In genomic region chr3:51997616-51998015, GRCm38 (mm10) we compare ENCODE assay signal across 26 mouse cellular contexts.
DNase-seq lines count a peak whose midpoint lies in the region; ATAC-seq and TF ChIP-seq lines count a peak whose summit lies in the region.
"Had no signal": no experiment of that assay in that cellular context is flagged by ENCODE, and none has a peak within 500 bp of the region (broad histone marks: within the 10 kb centered on the region; RNA-seq: fewer than 3 reads in every experiment).

No protein-coding gene starts in this region.

- TF ChIP-seq CTCF in forebrain, postnatal 0 days (IDR thresholded peaks at IDR 0.05; ENCODE audit: low read depth), result no peak

- H3K36me3 ChIP-seq in forebrain, embryonic 10.5 days (replicated peaks), result no peaks in the 10 kb centered on the region
- H3K36me3 ChIP-seq in forebrain, postnatal 0 days (ENCODE audit: insufficient read depth), result no peaks in the 10 kb centered on the region
- H3K36me3 ChIP-seq in megakaryocyte, embryonic 14.5 days (replicated peaks; ENCODE audit: low read length), result no peaks in the 10 kb centered on the region
- H3K36me3 ChIP-seq in neural tube, embryonic 13.5 days, result no peaks in the 10 kb centered on the region
- H3K36me3 ChIP-seq: embryonic facial prominence, embryonic 12.5 days; G1E; hindbrain, embryonic 15.5 days; limb, embryonic 15.5 days; liver, embryonic 15.5 days had no signal

- H3K9ac ChIP-seq in forebrain, postnatal 0 days, result no peak overlapping the region
- 0 out of 2 replicates have a peak overlapping the region, but pooled peaks have one; percentile 45 for H3K9ac ChIP-seq in neural tube, embryonic 13.5 days
- H3K9ac ChIP-seq: embryonic facial prominence, embryonic 12.5 days; hindbrain, embryonic 15.5 days; limb, embryonic 15.5 days; liver, embryonic 15.5 days had no signal

- H3K4me1 ChIP-seq in forebrain, embryonic 10.5 days, result peaks cover 34% of the 10 kb centered on the region
- peaks cover 11% of the 10 kb centered on the region; the same call in 1 of the 2 replicates for H3K4me1 ChIP-seq in forebrain, postnatal 0 days (ENCODE audit: insufficient read depth)
- H3K4me1 ChIP-seq in megakaryocyte, embryonic 14.5 days, result peaks cover 55% of the 10 kb centered on the region
- H3K4me1 ChIP-seq in neural tube, embryonic 13.5 days (replicated peaks), result peaks cover 24% of the 10 kb centered on the region
- H3K4me1 ChIP-seq: embryonic facial prominence, embryonic 12.5 days; limb, embryonic 15.5 days had no signal

- no peaks in the 10 kb centered on the region for H3K9me3 ChIP-seq in forebrain, embryonic 10.5 days
- no peaks in the 10 kb centered on the region for H3K9me3 ChIP-seq in forebrain, postnatal 0 days (ENCODE audit: low read length)
- no peaks in the 10 kb centered on the region for H3K9me3 ChIP-seq in megakaryocyte, embryonic 14.5 days
- H3K9me3 ChIP-seq in neural tube, embryonic 13.5 days, result no peaks in the 10 kb centered on the region
- H3K9me3 ChIP-seq: embryonic facial prominence, embryonic 12.5 days; forebrain, embryonic 13.5 days; G1E; hindbrain, embryonic 15.5 days; limb, embryonic 15.5 days; liver, embryonic 15.5 days had no signal

- no peak for DNase-seq in forebrain, embryonic 10.5 days (ENCODE audit: extremely low spot score, low spot score)
- DNase-seq in forebrain, postnatal 0 days, result no peak
- peak; percentile 15 to 18 for DNase-seq in B cell, adult 2 months
- DNase-seq in adrenal gland, postnatal 25 days, result no peak
- DNase-seq: cerebellum, adult 11-12 months; cerebellum, postnatal 10 days; gastrocnemius, postnatal 10 days; heart, adult 18-20 months; heart, postnatal 36 days; kidney, adult 9 months; kidney, postnatal 14 days; left cerebral cortex, postnatal 4 days; right cerebral cortex, postnatal 4 days; thymus, postnatal 14 days had no signal

- no peaks in the 10 kb centered on the region for H3K27me3 ChIP-seq in forebrain, embryonic 10.5 days (ENCODE audit: poor library complexity, severe bottlenecking)
- no peaks in the 10 kb centered on the region for H3K27me3 ChIP-seq in forebrain, postnatal 0 days (ENCODE audit: insufficient read depth, low read length)
- peaks cover 3% of the 10 kb centered on the region for H3K27me3 ChIP-seq in megakaryocyte, embryonic 14.5 days (replicated peaks)
- H3K27me3 ChIP-seq in neural tube, embryonic 13.5 days, result no peaks in the 10 kb centered on the region
- H3K27me3 ChIP-seq: embryonic facial prominence, embryonic 12.5 days; forebrain, embryonic 13.5 days; hindbrain, embryonic 15.5 days; limb, embryonic 15.5 days; liver, embryonic 15.5 days; Patski had no signal

- H3K4me3 ChIP-seq in forebrain, embryonic 10.5 days, result no peak overlapping the region
- H3K4me3 ChIP-seq in forebrain, postnatal 0 days (ENCODE audit: low read depth, low read length), result no peak overlapping the region
- H3K4me3 ChIP-seq in megakaryocyte, embryonic 14.5 days (replicated peaks), result peak overlapping the region; percentile 24
- no peak overlapping the region for H3K4me3 ChIP-seq in neural tube, embryonic 13.5 days
- H3K4me3 ChIP-seq: embryonic facial prominence, embryonic 12.5 days; forebrain, embryonic 13.5 days; hindbrain, embryonic 15.5 days; limb, embryonic 15.5 days; liver, embryonic 15.5 days had no signal

- no peak for ATAC-seq in forebrain, postnatal 0 days
- ATAC-seq in megakaryocyte, adult 5-6 weeks (ENCODE audit: poor library complexity, severe bottlenecking), result no peak
- ATAC-seq in neural tube, embryonic 13.5 days (ENCODE audit: low read depth), result no peak
- no peak for ATAC-seq in frontal cortex, adult (ENCODE audit: low TSS enrichment)
- ATAC-seq: forebrain, embryonic 13.5 days; Patski had no signal

- 0 out of 2 replicates have a peak overlapping the region, but pooled peaks have one; percentile 37 for H3K27ac ChIP-seq in forebrain, embryonic 10.5 days
- no peak overlapping the region for H3K27ac ChIP-seq in forebrain, postnatal 0 days (ENCODE audit: low read depth, low read length)
- peak overlapping the region; percentile 52; the same call in 1 of the 2 replicates for H3K27ac ChIP-seq in neural tube, embryonic 13.5 days (replicated peaks)
- H3K27ac ChIP-seq: embryonic facial prominence, embryonic 12.5 days; hindbrain, embryonic 15.5 days; limb, embryonic 15.5 days; liver, embryonic 15.5 days; macrophage had no signal

- no peak overlapping the region for H3K4me2 ChIP-seq in forebrain, postnatal 0 days (ENCODE audit: low read depth)
- H3K4me2 ChIP-seq in neural tube, embryonic 13.5 days, result no peak overlapping the region
- H3K4me2 ChIP-seq: embryonic facial prominence, embryonic 12.5 days; forebrain, embryonic 13.5 days; hindbrain, embryonic 15.5 days; limb, embryonic 15.5 days had no signal

- WGBS in forebrain, embryonic 10.5 days, result 90% methylated on average over 11 of the region's 11 CpGs
- 90% methylated on average over 11 of the region's 11 CpGs for WGBS in forebrain, postnatal 0 days
- WGBS in neural tube, embryonic 13.5 days, result 86% methylated on average over 11 of the region's 11 CpGs

Comparison
In these comparisons a context has a peak if more than half of its experiments do, and no peak if none do; other contexts are left out.
1. DNase-seq: peak in B cell, adult 2 months (2 of 2); none in forebrain, embryonic 10.5 days (single experiment), forebrain, postnatal 0 days (single experiment) and adrenal gland, postnatal 25 days (single experiment).